Mouse (Mus musculus) liver, postnatal 0 days (tissue): ENCODE results near the gene Elf4. TPM values are rescaled to one million over a fixed set of nuclear protein-coding genes. Genes with fewer than 3 reads are reported as not detected.
A peak's percentile ranks its signal among the peaks of the same experiment; 100 is the strongest.

Experiments used
- ATAC-seq: fragments of 200-750 bp; cut with Nextera tagmentation; 2 replicates; pipeline ENCODE4 v1.8.0; 2017; ENCODE audit warnings: mild to moderate bottlenecking, moderate library complexity
- DNase-seq: peaks from one replicate; pipeline ENCODE4 v3.0.0-alpha.2; 2016
- H3K27ac ChIP-seq: fragments of 300-500 bp; sonication (generic); 2 replicates; pipeline ENCODE4 v1.5.1; 2014; ENCODE audit warnings: antibody characterized with exemption, moderate library complexity, mild to moderate bottlenecking, low read depth
- H3K27me3 ChIP-seq: fragments of 300-500 bp; sonication (generic); 2 replicates; pipeline ENCODE4 v1.6.1; 2014; ENCODE audit warnings: low read length, control low read depth, mixed read lengths; ENCODE audit not compliant: insufficient read depth
- H3K36me3 ChIP-seq: fragments of 300-500 bp; sonication (generic); replicated peaks from 2 replicates; pipeline ENCODE4 v1.6.1; 2014; ENCODE audit warnings: mild to moderate bottlenecking, control low read depth, low read length, moderate library complexity, mixed read lengths; ENCODE audit not compliant: insufficient read depth
- H3K4me1 ChIP-seq: fragments of 300-500 bp; sonication (generic); 2 replicates; pipeline ENCODE4 v1.6.1; 2014; ENCODE audit warnings: antibody characterized with exemption, mild to moderate bottlenecking, control low read depth; ENCODE audit not compliant: insufficient read depth
- H3K4me2 ChIP-seq: fragments of 300-500 bp; sonication (generic); 2 replicates; pipeline ENCODE4 v1.6.1; 2014; ENCODE audit warnings: low read depth, mild to moderate bottlenecking, low read length, moderate library complexity, mixed read lengths
- H3K4me3 ChIP-seq: fragments of 300-500 bp; sonication (generic); 2 replicates; pipeline ENCODE4 v1.5.1; 2014; ENCODE audit warnings: low read depth, low read length
- H3K9ac ChIP-seq: fragments of 300-500 bp; sonication (generic); replicated peaks from 2 replicates; pipeline ENCODE4 v1.6.1; 2014; ENCODE audit warnings: mild to moderate bottlenecking, moderate library complexity
- H3K9me3 ChIP-seq: fragments of 300-500 bp; sonication (generic); 2 replicates; pipeline ENCODE4 v1.6.1; 2016; ENCODE audit warnings: mild to moderate bottlenecking, control low read depth, low read length, mixed read lengths
- CTCF ChIP-seq: sonication (generic); IDR thresholded peaks from 2 replicates; pipeline ENCODE4 v1.5.1; 2016; ENCODE audit warnings: antibody characterized with exemption, low read depth
- EP300 ChIP-seq: IDR thresholded peaks from 2 replicates; pipeline ENCODE4 v1.6.1; 2016; ENCODE audit warnings: antibody characterized with exemption, low read depth, mild to moderate bottlenecking
- WGBS: fragments of 180-500 bp; shearing (Covaris S2); extraction: QIAGEN DNeasy Blood & Tissue Kit; methylation state at CpG from one replicate; pipeline ENCODE4 v1.1.7; 2014; ENCODE audit not compliant: insufficient replicate concordance; 5-methylcytosine and 5-hydroxymethylcytosine counted together
- polyA plus RNA-seq: library from polyadenylated mRNA; unstranded; fragments of >200 nt; fragmentation: Nextera tagmentation; extraction: Ambion mirVana; gene quantifications from 2 replicates; pipeline ENCODE4 v1.2.1, GENCODE M21; 2015

The Elf4 gene
- polyA plus RNA-seq, result 1.3 and 1.5 TPM in 2 replicates

GRCm38 (mm10) chrX:48462754-48463507 lies at the start of gene Elf4:
Gene Elf4 (minus strand): TSS chrX:48463132.
- peak within 1 kb of the TSS; percentile 55 for H3K9ac ChIP-seq
- H3K27me3 ChIP-seq, result no peaks in the 10 kb centered on the region
- H3K36me3 ChIP-seq, result no peaks in the 10 kb centered on the region
- no peak within 1 kb of the TSS for H3K27ac ChIP-seq
- no peaks in the 10 kb centered on the region for H3K9me3 ChIP-seq
- peak within 1 kb of the TSS; percentile 39 for H3K4me3 ChIP-seq
- DNase-seq (peak; percentile 68), ATAC-seq (peak; percentile 79)
- WGBS, result 15% methylated on average over 38 of the region's 38 CpGs
- peak within 1 kb of the TSS; percentile 75 for H3K4me2 ChIP-seq
- TF ChIP-seq CTCF (peak; percentile 93), EP300 (no peak)
- no peaks in the 10 kb centered on the region for H3K4me1 ChIP-seq

DNA sequence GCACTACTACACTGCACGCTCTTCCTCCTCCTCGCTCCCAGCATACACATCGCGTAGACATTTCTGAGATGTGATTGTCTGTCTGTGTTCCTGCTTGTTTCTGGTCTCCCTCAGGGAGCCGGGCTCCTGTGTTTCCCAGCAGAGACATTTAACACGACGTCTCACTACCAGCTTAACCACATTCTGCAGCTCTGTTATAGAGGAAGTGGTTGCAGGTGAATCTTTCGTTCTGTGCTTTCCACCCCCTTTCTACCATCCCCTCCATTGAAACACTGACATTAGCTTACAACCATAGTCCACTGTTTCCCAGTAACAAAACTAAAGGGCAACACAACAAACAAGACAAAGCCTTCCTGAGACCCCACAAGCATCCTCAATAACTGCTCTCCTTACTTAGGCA lies 30.8 kb upstream of the Elf4 start:
- H3K36me3 ChIP-seq, result 0 out of 2 replicates have a peak, but pooled peaks cover 2% of the 10 kb centered on the region
- no peaks in the 10 kb centered on the region for H3K4me1 ChIP-seq
- WGBS, result 78% methylated on average over 8 of the region's 8 CpGs
- H3K4me3 ChIP-seq, result no peak overlapping the region
- no peak overlapping the region for H3K4me2 ChIP-seq
- H3K27me3 ChIP-seq, result no peaks in the 10 kb centered on the region
- DNase-seq (no peak), ATAC-seq (no peak)
- TF ChIP-seq EP300 (no peak), CTCF (no peak)
- H3K9ac ChIP-seq, result no peak overlapping the region
- no peak overlapping the region for H3K27ac ChIP-seq
- no peaks in the 10 kb centered on the region for H3K9me3 ChIP-seq

- DNase-seq (no peak), ATAC-seq (no peak)
- Histone ChIP-seq H3K4me1 (no peaks in the 10 kb centered on the region), H3K4me2 (no peak overlapping the region), H3K9ac (no peak overlapping the region), H3K27me3 (no peaks in the 10 kb centered on the region), H3K4me3 (no peak overlapping the region), H3K9me3 (no peaks in the 10 kb centered on the region), H3K27ac (no peak overlapping the region), H3K36me3 (peaks cover 11% of the 10 kb centered on the region)
- 79% methylated on average over 7 of the region's 7 CpGs for WGBS
- no peak for TF ChIP-seq CTCF
- TF ChIP-seq EP300, result no peak
Observed at GRCm38 (mm10) chrX:48481687-48482086, 18.8 kb upstream of the Elf4 start.

- 76% methylated on average over 4 of the region's 4 CpGs for WGBS
Observed at GRCm38 (mm10) chrX:48481095-48481494, 18.2 kb upstream of the Elf4 start.

GRCm38 (mm10) chrX:48467355-48467946 lies 4.5 kb upstream of the Elf4 start:
- H3K27ac ChIP-seq, result no peak overlapping the region
- H3K36me3 ChIP-seq, result no peaks in the 10 kb centered on the region
- no peaks in the 10 kb centered on the region for H3K27me3 ChIP-seq
- no peak for DNase-seq
- H3K9me3 ChIP-seq, result no peaks in the 10 kb centered on the region
- TF ChIP-seq CTCF (no peak), EP300 (no peak)
- H3K9ac ChIP-seq, result no peak overlapping the region
- H3K4me3 ChIP-seq, result no peak overlapping the region
- H3K4me1 ChIP-seq, result no peaks in the 10 kb centered on the region
- ATAC-seq, result no peak
- WGBS, result 68% methylated on average over 3 of the region's 3 CpGs
- no peak overlapping the region for H3K4me2 ChIP-seq

More at GRCm38 (mm10) chrX:48481095-48481494, 18.2 kb upstream of the Elf4 start:
- Histone ChIP-seq H3K4me1 (no peaks in the 10 kb centered on the region), H3K27me3 (no peaks in the 10 kb centered on the region), H3K4me3 (no peak overlapping the region), H3K36me3 (peaks cover 11% of the 10 kb centered on the region), H3K27ac (no peak overlapping the region), H3K9ac (no peak overlapping the region), H3K4me2 (no peak overlapping the region), H3K9me3 (no peaks in the 10 kb centered on the region)
- TF ChIP-seq EP300, result no peak
- TF ChIP-seq CTCF, result no peak
- ATAC-seq (no peak), DNase-seq (no peak)

DNA sequence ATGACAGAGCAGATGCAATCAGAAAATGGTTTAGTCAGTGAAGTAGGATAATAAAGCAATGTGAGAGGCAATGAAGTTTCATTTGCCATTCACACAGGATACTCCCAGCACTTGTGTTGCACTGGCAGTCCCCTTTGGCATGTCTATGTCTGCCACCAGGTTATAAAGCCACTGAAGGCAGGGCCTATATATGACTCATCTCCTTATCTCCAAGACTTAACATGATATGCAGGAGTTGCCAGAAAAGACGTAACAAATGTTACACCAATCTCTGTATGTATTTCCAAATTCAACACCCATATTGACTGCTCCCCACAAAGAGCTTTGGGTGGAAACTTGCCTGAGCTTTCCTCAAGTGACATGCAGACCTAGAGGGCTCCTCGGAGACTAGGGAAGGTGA lies 3.2 kb upstream of the Elf4 start:
- Histone ChIP-seq H3K9me3 (no peaks in the 10 kb centered on the region), H3K9ac (no peak overlapping the region), H3K4me2 (no peak overlapping the region), H3K4me1 (no peaks in the 10 kb centered on the region), H3K27ac (no peak overlapping the region), H3K4me3 (no peak overlapping the region), H3K36me3 (no peaks in the 10 kb centered on the region), H3K27me3 (no peaks in the 10 kb centered on the region)
- DNase-seq (no peak), ATAC-seq (no peak)
- TF ChIP-seq CTCF (no peak), EP300 (no peak)
- 60% methylated on average over 2 of the region's 2 CpGs for WGBS
